Comparison of ENCODE assay signal across 8 mouse cellular contexts in genomic region chr15:85896284-85896683, GRCm38 (mm10). TPM values are rescaled to one million over a fixed set of nuclear protein-coding genes. Genes with fewer than 3 reads are reported as not detected.
DNase-seq lines count a peak whose midpoint lies in the region; ATAC-seq and TF ChIP-seq lines count a peak whose summit lies in the region.

No protein-coding gene starts in this region.

- no peak for TF ChIP-seq POLR2A in lung, adult 2 months (IDR thresholded peaks at IDR 0.05; ENCODE audit: borderline replicate concordance, extremely low read depth, low read depth, low read length)

- ATAC-seq in heart, embryonic 16.5 days (replicated peaks; ENCODE audit: extremely low read depth, insufficient read depth, low FRiP score), result peak; percentile 28

- H3K4me1 ChIP-seq in heart, embryonic 16.5 days (ENCODE audit: control insufficient read depth, insufficient read depth, low read length), result peaks cover 11% of the 10 kb centered on the region
- H3K4me1 ChIP-seq in lung, adult 2 months (ENCODE audit: control insufficient read depth, insufficient read depth, low read length), result no peaks in the 10 kb centered on the region

- WGBS in heart, embryonic 16.5 days, result 18% methylated on average over 8 of the region's 8 CpGs
- 21% methylated on average over 8 of the region's 8 CpGs for WGBS in lung, adult 2 months

- no peak overlapping the region for H3K9ac ChIP-seq in heart, embryonic 16.5 days (ENCODE audit: low read length)

- peak; percentile 98 for TF ChIP-seq CTCF in lung, adult 2 months (IDR thresholded peaks at IDR 0.05; ENCODE audit: insufficient read depth, low read length)

- peak; percentile 76 for DNase-seq in CD4-positive helper T cell, adult 2 months (ENCODE audit: low read depth, low spot score)
- DNase-seq in adrenal gland, adult 2 months, result peak; percentile 71
- DNase-seq in embryo, embryonic 11 days, result peak; percentile 75
- DNase-seq in kidney, postnatal 25 days, result peak; percentile 78 to 90
- DNase-seq in lung, adult 2 months, result peak; percentile 82
- DNase-seq in retina, embryonic 14.5 days (ENCODE audit: low spot score), result peak; percentile 93
- peak; percentile 70 to 91 for DNase-seq in thymus, postnatal 10 days (ENCODE audit: low spot score in 2 of 2)

- no peak overlapping the region for H3K4me3 ChIP-seq in heart, embryonic 16.5 days (ENCODE audit: low read length)
- H3K4me3 ChIP-seq in lung, adult 2 months (replicated peaks; ENCODE audit: extremely low read depth, low read depth, low read length), result no peak overlapping the region

- H3K27me3 ChIP-seq in heart, embryonic 16.5 days (ENCODE audit: control insufficient read depth, insufficient read depth, low read length), result no peaks in the 10 kb centered on the region

- no peak overlapping the region for H3K4me2 ChIP-seq in heart, embryonic 16.5 days (ENCODE audit: low read depth, low read length)

- peaks cover 50% of the 10 kb centered on the region for H3K36me3 ChIP-seq in heart, embryonic 16.5 days (ENCODE audit: control insufficient read depth, insufficient read depth)

- no peak overlapping the region for H3K27ac ChIP-seq in heart, embryonic 16.5 days (ENCODE audit: low read length)

- no peaks in the 10 kb centered on the region for H3K9me3 ChIP-seq in heart, embryonic 16.5 days (replicated peaks; ENCODE audit: control insufficient read depth, low read length)

RNA-seq across cellular contexts. Expression of gene Trmu, which starts 17.2 kb away (rescaled TPM):
- 10 to 100 TPM; 19.8 to 27.6 TPM for total RNA-seq in adrenal gland, adult 2 months (2021)
- 9.8 and 16.1 TPM in 2 replicates for polyA plus RNA-seq in adrenal gland, adult 2 months (2012; rRNA removed)
- polyA plus RNA-seq in heart, embryonic 16.5 days (2015; fragmentation: Nextera tagmentation; extraction: Ambion mirVana), result 36.3 and 40.5 TPM in 2 replicates
- 32.6 and 43.9 TPM in 2 replicates for polyA plus RNA-seq in lung, adult 2 months (2012; rRNA removed)

RNA-seq across cellular contexts. Expression of gene Gtse1, which starts 36.7 kb away (rescaled TPM):
- 1 to 10 TPM in 1 of 2 experiments, under 1 TPM in 1; 0.66 to 1.1 TPM for total RNA-seq in adrenal gland, adult 2 months (2021)
- polyA plus RNA-seq in adrenal gland, adult 2 months (2012; rRNA removed), result 2.0 and 2.9 TPM in 2 replicates
- polyA plus RNA-seq in heart, embryonic 16.5 days (2015; fragmentation: Nextera tagmentation; extraction: Ambion mirVana), result 24.8 and 25.5 TPM in 2 replicates
- 1.0 and 2.0 TPM in 2 replicates for polyA plus RNA-seq in lung, adult 2 months (2012; rRNA removed)
